Mouse (Mus musculus): ENCODE measurements around the gene Arid2.

DNA sequence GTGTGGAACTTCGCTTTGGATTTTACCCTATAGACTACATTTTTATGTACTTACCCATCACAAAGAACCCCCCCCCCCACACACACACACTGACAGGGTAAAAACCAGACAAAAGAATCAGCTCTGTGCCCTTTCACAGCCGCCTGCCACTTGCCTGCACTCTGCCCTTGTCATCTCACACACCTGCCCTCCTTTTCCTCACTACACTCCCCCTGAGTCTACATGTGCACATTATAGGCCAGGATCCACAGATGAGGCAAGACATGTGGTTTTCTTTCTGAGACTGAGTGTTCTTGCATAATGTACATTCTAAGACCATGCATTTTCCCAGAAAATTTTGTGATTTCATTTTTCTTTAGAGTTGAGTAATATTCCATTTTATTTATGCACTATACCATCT is 12.1 kb upstream of the Arid2 start:
- no peak for TF ChIP-seq RCOR1 (conservative IDR thresholded peaks at IDR 0.05; ENCODE audit: low read depth, low read length)
- no peak for TF ChIP-seq POLR2A (IDR thresholded peaks at IDR 0.05; ENCODE audit: low read depth, low read length)
- TF ChIP-seq CTCF (conservative IDR thresholded peaks at IDR 0.05 in 1 of 2, IDR thresholded peaks at IDR 0.05 in 1 of 2; ENCODE audit: low read depth in 2 of 2, low read length in 2 of 2) = no peak
- TF ChIP-seq TBP (conservative IDR thresholded peaks at IDR 0.05; ENCODE audit: low read depth, low read length) = no peak
- no peak for TF ChIP-seq EP300 (IDR thresholded peaks at IDR 0.05; ENCODE audit: low read length)
- TF ChIP-seq IRF4 (IDR thresholded peaks at IDR 0.05; ENCODE audit: low read depth, low read length) = no peak
- no peak for TF ChIP-seq RAD21 (IDR thresholded peaks at IDR 0.05; ENCODE audit: low read depth, low read length)
- no peak for TF ChIP-seq SMC3 (IDR thresholded peaks at IDR 0.05; ENCODE audit: low read depth, low read length)
- no peak for TF ChIP-seq ZC3H11A (IDR thresholded peaks at IDR 0.05; ENCODE audit: low read depth, low read length)
- TF ChIP-seq ZMIZ1 (IDR thresholded peaks at IDR 0.05; ENCODE audit: low read depth, low read length) = no peak
- TF ChIP-seq ZNF384 (IDR thresholded peaks at IDR 0.05; ENCODE audit: low read depth, low read length) = no peak
